Mouse (Mus musculus): ENCODE data around the gene Utf1. TPM values are rescaled to one million over a fixed set of nuclear protein-coding genes. Genes with fewer than 3 reads are reported as not detected.
A peak's percentile ranks its signal among the peaks of the same experiment; 100 is the strongest.

The Utf1 gene
- polyA plus RNA-seq, 1 experiment from 2014 or later: not detected

DNA sequence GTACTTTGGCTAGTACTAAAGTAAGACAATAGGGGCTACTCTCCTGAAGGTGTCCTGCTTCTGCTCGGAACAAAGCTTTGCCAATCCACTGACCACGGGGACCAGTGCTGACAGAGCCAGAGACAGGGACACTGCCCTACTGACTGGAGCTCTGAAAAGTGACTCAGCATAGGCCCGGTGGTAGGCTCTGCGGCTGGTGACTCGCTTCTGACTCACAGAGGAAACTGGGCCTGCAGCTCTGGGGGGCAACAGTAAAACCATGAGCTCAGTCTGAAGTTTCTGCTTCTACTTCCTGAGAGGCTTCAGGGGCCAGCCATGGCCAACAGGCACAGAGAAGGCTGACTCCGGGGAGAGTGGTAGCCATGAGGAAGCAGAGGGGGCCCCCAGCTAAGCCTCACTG, 27.8 kb downstream of the Utf1 start:
- WGBS (ENCODE audit: missing documents): 0% methylated on average over 6 of the region's 6 CpGs
- H3K4me3 ChIP-seq (ENCODE audit: inconsistent target): no peak overlapping the region
- H3K36me3 ChIP-seq (ENCODE audit: inconsistent target): no peaks in the 10 kb centered on the region
- H3K79me2 ChIP-seq (ENCODE audit: inconsistent target): no peaks in the 10 kb centered on the region
- peak overlapping the region; percentile 99 for H3K27ac ChIP-seq

DNA sequence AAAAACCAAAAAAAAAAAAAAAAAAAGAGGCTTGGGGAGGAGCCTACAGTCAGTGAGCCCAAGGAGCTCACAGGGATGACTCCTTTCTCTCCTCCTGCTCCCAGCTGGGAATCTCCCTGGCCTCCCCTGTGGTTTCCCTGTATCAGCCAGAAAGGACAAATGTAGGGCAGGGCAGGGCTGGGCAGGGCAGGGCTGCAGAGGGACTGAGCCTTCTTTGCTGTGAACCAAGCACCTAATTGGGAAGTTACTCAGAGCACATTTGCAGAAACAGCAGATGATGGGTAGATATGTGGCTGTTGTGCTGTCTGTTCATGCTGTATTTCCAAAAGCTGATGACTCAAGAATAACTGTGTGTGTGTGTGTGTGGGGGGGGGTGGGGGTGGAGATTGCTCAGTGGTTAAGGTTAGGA, 29.3 kb downstream of the Utf1 start:
- no peaks in the 10 kb centered on the region for H3K36me3 ChIP-seq (ENCODE audit: inconsistent target)
- peak overlapping the region; percentile 99 for H3K27ac ChIP-seq
- H3K4me3 ChIP-seq (ENCODE audit: inconsistent target): no peak overlapping the region
- H3K79me2 ChIP-seq (ENCODE audit: inconsistent target): no peaks in the 10 kb centered on the region

DNA sequence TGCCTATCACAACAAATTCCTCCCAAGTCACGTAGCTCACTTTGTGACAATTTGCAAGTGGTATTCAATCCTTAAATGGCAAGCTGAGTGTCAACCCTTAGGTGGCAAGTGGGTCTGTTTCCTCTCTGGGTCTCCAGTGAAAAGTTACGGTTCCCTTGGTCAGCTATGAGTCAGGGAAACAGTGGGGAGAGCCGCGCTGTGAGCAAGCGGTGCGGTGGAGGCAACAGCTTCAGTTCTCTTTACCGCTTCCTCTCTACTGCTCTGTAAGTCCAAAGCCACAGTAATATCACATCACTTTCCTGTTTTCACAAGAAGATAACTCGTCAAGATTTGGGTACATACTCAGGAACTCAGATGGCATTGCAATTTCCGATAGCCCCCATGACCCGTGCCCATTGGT, 30.7 kb downstream of the Utf1 start:
- Histone ChIP-seq H3K27ac (peak overlapping the region; percentile 99), H3K4me3 (ENCODE audit: inconsistent target) (no peak overlapping the region), H3K79me2 (ENCODE audit: inconsistent target) (no peaks in the 10 kb centered on the region), H3K36me3 (ENCODE audit: inconsistent target) (no peaks in the 10 kb centered on the region)
- WGBS (ENCODE audit: missing documents): under 1% methylated on average over 10 of the region's 10 CpGs

DNA sequence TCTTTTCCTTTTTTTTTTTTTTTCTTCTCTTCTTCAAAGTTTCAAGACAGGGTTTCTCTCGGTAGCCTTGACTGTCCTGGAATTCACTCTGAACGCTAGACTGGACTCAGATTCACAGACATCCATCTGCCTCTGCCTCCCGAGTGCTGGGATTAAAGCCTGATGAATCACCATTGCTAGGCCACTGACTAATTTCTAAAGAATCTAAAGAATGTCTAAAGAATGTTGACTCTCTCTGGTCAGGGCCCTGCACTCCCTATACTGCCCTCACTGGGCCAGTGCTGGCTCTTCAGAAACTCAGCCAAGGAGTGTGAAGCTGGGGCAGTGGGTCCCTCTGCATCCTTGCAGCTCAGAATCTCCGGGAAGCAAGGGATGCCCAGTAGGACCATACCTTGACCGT, 31.9 kb downstream of the Utf1 start:
- H3K4me3 ChIP-seq (ENCODE audit: inconsistent target): no peak overlapping the region
- 85% methylated on average over 5 of the region's 5 CpGs for WGBS (ENCODE audit: missing documents)
- peak overlapping the region; percentile 99 for H3K27ac ChIP-seq
- H3K79me2 ChIP-seq (ENCODE audit: inconsistent target): no peaks in the 10 kb centered on the region
- H3K36me3 ChIP-seq (ENCODE audit: inconsistent target): no peaks in the 10 kb centered on the region

DNA sequence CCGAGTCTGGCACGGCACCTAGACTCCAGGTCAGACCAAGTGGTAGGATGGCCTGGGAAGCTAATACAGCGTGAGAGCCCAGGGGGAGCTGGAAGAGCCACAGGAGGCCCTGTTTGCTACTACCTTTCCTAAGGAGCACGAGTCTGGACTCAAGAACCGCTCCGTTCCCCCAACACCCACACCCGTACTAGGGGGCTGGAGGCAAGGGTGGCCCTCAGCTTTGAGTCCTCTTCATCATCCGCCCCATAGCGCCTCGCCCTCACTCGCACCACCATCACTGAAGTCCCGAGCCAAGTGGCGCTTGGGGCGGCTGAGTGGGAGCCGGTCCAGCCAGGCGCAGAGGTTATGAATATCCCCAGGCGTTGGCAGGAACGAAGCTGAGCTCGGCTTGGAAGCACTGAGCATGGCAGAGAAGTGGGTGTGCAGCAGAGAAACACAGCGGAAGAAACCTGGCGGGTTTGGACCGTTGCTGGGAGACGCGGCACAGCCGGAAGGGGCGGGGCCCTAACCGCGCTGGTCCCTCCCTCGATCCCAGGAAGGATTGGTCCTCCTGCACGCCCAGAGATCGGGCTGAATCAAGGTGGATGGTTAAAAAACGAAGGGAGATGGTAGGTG, 34.8 kb downstream of the Utf1 start, which contains the start of gene 6430531B16Rik:
6430531B16Rik (minus strand) TSS at position 478 of the 615 bp plus-strand sequence.
- Histone ChIP-seq H3K36me3 (ENCODE audit: inconsistent target) (peaks cover 18% of the 10 kb centered on the region), H3K79me2 (ENCODE audit: inconsistent target) (peaks cover 17% of the 10 kb centered on the region), H3K4me3 (ENCODE audit: inconsistent target) (no peak within 1 kb of the TSS), H3K27ac (peak within 1 kb of the TSS; percentile 99)
- 26% methylated on average over 32 of the region's 32 CpGs for WGBS (ENCODE audit: missing documents)

DNA sequence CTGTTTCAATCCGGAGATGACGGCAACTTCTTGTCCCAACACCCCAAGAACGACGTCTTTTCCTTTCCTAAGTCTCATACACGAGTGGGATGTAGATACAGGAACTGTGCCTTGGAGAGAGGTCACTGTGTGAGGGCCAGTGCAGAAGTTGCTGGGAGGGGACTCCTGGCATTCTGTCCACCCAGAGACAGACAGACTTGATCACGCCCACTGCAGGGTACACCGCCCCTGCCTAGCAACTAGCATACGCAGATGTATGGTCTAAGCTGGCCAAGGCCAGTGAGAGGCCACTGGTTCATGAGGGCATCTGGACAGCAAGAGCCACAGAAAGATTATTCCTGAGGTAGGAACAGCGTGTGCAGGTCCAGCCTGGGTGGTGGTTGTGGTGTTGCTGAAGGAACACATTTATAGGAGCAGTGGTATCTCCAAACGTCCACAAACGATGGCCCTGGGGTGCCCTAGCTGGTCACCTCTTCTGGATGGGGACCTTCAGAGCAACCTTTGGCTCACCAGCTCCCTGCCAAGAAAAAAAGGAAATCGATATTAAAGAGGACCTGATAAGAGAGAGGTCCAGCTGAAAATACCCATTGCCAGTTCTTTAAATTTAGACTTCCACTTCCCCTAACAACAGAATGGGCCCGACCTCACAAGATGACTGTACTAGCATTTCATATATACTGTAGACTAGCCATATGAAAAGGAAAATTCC, 35.6 kb downstream of the Utf1 start:
- Histone ChIP-seq H3K36me3 (ENCODE audit: inconsistent target) (peaks cover 24% of the 10 kb centered on the region), H3K4me3 (ENCODE audit: inconsistent target) (no peak overlapping the region), H3K79me2 (ENCODE audit: inconsistent target) (peaks cover 24% of the 10 kb centered on the region), H3K27ac (peak overlapping the region; percentile 99)
- 30% methylated on average over 13 of the region's 13 CpGs for WGBS (ENCODE audit: missing documents)

DNA sequence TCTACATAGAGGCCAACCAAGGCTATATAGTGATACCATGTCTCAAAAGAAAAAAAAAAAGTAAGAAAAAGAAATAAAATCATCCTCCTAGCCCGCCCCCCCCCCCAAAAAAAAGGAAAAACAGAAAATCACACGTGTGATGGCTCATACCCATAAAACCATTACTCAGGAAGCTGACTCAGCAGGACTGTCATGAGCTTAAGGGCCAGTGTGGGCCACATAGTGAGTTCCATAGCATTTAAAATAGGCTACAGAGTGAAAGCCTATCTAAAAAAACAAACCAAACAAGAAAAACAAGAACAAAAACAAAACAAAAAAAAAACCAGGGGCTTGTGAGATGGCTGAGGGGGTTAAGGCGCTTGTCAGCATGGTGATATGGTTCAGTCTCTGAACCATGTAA, 37.2 kb downstream of the Utf1 start:
- WGBS (ENCODE audit: missing documents): 24% methylated on average over 3 of the region's 3 CpGs
- H3K27ac ChIP-seq: peak overlapping the region; percentile 99
- H3K36me3 ChIP-seq (ENCODE audit: inconsistent target): peaks cover 33% of the 10 kb centered on the region
- H3K79me2 ChIP-seq (ENCODE audit: inconsistent target): peaks cover 30% of the 10 kb centered on the region
- no peak overlapping the region for H3K4me3 ChIP-seq (ENCODE audit: inconsistent target)

DNA sequence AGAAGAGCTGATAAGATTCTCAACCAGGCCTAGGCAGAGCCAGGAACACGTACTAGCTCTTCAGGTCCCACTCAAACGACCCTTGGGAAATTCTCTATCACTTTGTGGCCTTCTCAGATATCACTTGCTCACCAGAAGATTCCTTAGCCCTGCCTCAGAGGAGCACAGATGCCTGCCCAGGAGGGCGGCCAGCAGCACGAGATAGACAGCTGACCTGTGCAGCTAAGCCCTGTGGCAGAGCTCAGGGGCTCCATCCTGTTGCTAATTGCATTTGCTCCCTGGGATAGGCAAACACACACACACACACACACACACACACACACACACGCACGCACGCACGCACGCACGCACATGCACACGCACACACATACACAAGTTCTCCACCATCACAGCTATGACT, 38.5 kb downstream of the Utf1 start:
- H3K27ac ChIP-seq: peak overlapping the region; percentile 99
- peaks cover 43% of the 10 kb centered on the region for H3K79me2 ChIP-seq (ENCODE audit: inconsistent target)
- 82% methylated on average over 4 of the region's 11 CpGs for WGBS (ENCODE audit: missing documents)

DNA sequence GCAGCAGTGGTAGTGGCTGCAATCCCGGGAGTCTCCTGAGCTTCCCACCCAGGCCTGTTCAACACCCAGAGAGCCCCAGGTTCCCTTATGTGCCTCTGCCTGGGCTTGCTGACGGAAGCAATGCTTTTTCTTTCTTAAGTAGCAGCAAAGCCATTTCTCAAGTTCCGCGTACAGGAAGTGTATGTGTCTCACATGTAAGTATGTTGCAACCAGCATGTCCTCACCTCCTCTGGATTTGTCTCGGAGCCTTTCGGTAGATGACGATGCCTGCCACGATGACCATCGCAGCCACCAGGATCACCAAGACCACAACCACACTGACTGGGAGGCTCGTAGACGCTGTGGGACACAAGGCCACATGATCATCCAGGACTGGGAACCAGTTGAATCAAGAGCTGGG, 40.9 kb downstream of the Utf1 start:
- Histone ChIP-seq H3K36me3 (ENCODE audit: inconsistent target) (peaks cover 69% of the 10 kb centered on the region), H3K79me2 (ENCODE audit: inconsistent target) (peaks cover 67% of the 10 kb centered on the region), H3K27ac (peak overlapping the region; percentile 99), H3K4me3 (ENCODE audit: inconsistent target) (no peak overlapping the region)
- WGBS (ENCODE audit: missing documents): 8% methylated on average over 11 of the region's 11 CpGs

More for the DNA sequence above, 38.5 kb downstream of the Utf1 start:
- Histone ChIP-seq H3K36me3 (ENCODE audit: inconsistent target) (peaks cover 46% of the 10 kb centered on the region), H3K4me3 (ENCODE audit: inconsistent target) (no peak overlapping the region)

DNA sequence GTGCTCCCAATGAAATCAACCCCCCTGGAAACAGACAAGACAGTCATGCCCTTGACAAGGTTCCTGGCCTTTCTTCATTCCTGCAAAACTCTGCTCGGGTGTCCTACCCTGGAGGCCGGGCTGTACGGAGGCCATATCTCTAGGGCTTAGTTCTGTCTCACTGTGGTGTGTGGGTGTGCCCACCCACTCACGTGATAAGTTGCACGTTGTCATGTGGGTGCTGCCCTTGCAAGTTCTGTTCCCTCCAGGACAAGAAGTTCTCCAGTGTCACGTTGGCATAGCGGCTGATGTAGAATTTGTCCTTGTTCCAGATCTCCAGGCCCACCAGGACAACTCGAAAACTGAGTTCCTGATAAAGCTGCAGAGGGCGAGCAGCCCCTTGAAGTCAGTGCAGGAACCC, 44.7 kb downstream of the Utf1 start:
- H3K4me3 ChIP-seq (ENCODE audit: inconsistent target): no peak overlapping the region
- H3K79me2 ChIP-seq (ENCODE audit: inconsistent target): peaks cover 88% of the 10 kb centered on the region
- WGBS (ENCODE audit: missing documents): 82% methylated on average over 9 of the region's 9 CpGs

DNA sequence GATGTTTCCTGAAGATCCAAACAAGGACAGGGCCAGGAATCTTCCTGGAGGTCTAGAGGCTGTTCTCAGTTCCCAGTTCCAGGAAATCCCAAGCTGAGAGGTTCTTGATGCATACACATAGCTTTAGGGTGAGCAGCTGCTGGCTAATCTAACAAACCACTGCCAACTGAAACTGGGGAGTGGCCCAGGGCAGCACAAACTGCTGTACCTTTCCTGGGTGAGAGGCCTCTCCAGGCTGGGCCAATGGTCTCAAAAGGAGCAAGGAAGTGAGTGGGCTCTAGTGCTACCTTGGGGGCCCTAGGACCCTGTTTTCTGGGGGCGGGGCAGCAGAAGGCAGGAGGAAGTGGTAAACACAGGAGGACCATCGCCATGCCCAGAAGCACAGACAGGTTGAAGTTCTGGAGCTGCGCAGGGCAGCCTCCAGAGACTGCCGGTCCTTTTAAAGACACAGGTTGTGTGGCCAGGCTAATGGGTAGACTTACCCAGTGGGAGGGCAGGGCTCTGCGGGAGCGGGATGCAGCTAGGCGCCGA, 47.3 kb downstream of the Utf1 start:
- Histone ChIP-seq H3K27ac (peak overlapping the region; percentile 99), H3K36me3 (ENCODE audit: inconsistent target) (peaks cover 41% of the 10 kb centered on the region), H3K79me2 (ENCODE audit: inconsistent target) (peaks cover 77% of the 10 kb centered on the region), H3K4me3 (ENCODE audit: inconsistent target) (peak overlapping the region; percentile 86)
- 42% methylated on average over 5 of the region's 8 CpGs for WGBS (ENCODE audit: missing documents)

More for the DNA sequence above, 44.7 kb downstream of the Utf1 start:
- peak overlapping the region; percentile 99 for H3K27ac ChIP-seq
- peaks cover 59% of the 10 kb centered on the region for H3K36me3 ChIP-seq (ENCODE audit: inconsistent target)

DNA sequence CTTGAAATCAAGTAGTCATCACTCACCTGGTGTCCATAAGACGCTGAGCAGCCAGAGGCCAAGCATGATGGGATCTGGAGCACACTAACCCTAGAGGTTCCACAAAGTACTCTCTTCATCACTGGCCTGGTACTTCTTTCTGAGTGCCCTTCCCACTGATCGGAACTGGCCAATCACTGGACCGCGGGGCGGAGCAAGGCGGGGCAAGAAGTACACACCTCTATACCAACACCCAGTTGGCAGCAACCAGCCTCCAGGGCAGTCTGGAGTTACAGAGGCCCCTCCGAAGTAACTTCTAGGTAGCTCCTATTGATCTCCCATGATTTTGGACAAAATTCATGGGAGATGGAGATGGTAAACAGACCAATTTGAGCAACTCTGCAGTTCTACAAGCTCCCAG, 48.8 kb downstream of the Utf1 start, which contains the start of gene Adam8:
Adam8 (minus strand) TSS at position 157 of the 400 bp plus-strand sequence.
- 23% methylated on average over 7 of the region's 7 CpGs for WGBS (ENCODE audit: missing documents)
- Histone ChIP-seq H3K27ac (peak within 1 kb of the TSS; percentile 99), H3K4me3 (ENCODE audit: inconsistent target) (peak within 1 kb of the TSS; percentile 86), H3K79me2 (ENCODE audit: inconsistent target) (peaks cover 63% of the 10 kb centered on the region), H3K36me3 (ENCODE audit: inconsistent target) (peaks cover 32% of the 10 kb centered on the region)

DNA sequence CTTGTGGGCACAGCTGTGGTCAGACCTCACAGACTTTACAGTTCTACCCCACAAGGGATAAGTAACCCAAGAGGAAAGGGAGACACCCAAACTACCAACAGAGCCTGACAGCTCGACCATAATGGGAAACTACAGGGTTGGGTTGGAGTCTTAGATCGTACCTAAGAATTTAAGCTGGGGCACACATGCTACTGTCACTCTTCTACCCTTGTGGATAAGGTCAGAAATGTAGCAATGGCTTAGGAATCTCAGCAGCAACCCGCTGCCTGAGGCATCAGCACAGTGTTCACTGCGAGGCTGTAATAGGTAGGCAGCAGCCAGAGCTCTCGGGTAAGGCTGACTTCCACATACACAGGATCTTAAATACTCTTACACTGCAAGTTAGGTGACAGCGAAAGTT, 49.9 kb downstream of the Utf1 start:
- Histone ChIP-seq H3K27ac (peak overlapping the region; percentile 99), H3K4me3 (ENCODE audit: inconsistent target) (no peak overlapping the region), H3K36me3 (ENCODE audit: inconsistent target) (peaks cover 32% of the 10 kb centered on the region; the same call in 1 of the 2 replicates), H3K79me2 (ENCODE audit: inconsistent target) (peaks cover 51% of the 10 kb centered on the region)
- WGBS (ENCODE audit: missing documents): 87% methylated on average over 6 of the region's 6 CpGs

DNA sequence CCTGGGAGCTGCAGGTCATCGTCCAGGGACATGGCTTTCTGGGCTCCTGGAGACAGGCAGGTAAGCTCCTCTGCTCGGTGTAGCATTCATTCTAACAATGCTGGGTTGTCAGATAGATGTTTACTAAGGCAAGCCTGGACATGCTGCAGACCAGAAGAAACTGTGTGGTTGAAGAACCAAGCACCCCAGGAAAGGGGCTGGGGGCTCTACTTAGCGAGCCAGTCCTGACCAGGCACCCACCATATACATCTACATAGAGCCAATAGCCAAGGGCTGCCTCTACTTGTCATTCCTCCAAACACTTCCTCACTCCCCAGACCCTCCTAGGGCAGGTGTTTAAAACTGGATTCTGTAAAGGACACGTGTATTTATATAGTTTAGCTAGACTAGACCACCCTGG, 50.6 kb downstream of the Utf1 start:
- H3K4me3 ChIP-seq (ENCODE audit: inconsistent target): no peak overlapping the region
- H3K27ac ChIP-seq: no peak overlapping the region
- peaks cover 45% of the 10 kb centered on the region for H3K79me2 ChIP-seq (ENCODE audit: inconsistent target)
- WGBS (ENCODE audit: missing documents): 80% methylated on average over 4 of the region's 4 CpGs
- H3K36me3 ChIP-seq (ENCODE audit: inconsistent target): peaks cover 32% of the 10 kb centered on the region; the same call in 1 of the 2 replicates

DNA sequence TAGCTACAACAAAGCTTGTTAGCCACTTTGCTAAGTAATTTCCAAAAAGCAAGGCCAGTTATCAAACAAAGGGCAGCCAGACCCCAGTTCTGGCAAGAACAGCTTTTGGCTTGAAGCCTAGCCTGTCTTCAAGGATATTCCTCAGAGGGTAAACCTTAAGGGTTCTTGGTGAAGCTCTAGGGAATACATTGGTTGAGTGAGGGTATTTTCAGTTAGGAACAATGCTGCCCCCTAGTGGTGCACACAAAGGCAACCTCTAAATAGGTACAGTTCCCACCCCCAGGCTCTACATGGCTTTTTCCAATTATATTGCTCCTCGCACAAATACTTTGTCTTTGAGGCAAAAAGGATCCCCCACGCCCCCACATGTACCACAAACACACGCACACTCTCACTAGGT, 51.1 kb downstream of the Utf1 start:
- H3K27ac ChIP-seq: no peak overlapping the region
- H3K36me3 ChIP-seq (ENCODE audit: inconsistent target): peaks cover 35% of the 10 kb centered on the region; the same call in 1 of the 2 replicates
- H3K79me2 ChIP-seq (ENCODE audit: inconsistent target): peaks cover 40% of the 10 kb centered on the region
- 26% methylated on average over 3 of the region's 3 CpGs for WGBS (ENCODE audit: missing documents)
- no peak overlapping the region for H3K4me3 ChIP-seq (ENCODE audit: inconsistent target)

All from macrophage (primary cell).